Mouse (Mus musculus): ENCODE data around the gene Wdr92. TPM values are rescaled to one million over a fixed set of nuclear protein-coding genes. Genes with fewer than 3 reads are reported as not detected.

Gene Wdr92
- polyA plus RNA-seq, 1 experiment from 2014 or later = 18.0 TPM

Other genes starting within 250 kb of the Wdr92 start
- 0.40 and 0.71 TPM in 2 replicates for gene Fbxo48, start 230.7 kb upstream of the Wdr92 start, polyA plus RNA-seq (2015; fragmentation: Nextera tagmentation; extraction: Ambion mirVana)
- 162 and 189 TPM in 2 replicates for gene Cnrip1, start 130.5 kb upstream of the Wdr92 start, polyA plus RNA-seq (2015; fragmentation: Nextera tagmentation; extraction: Ambion mirVana)
- gene Plek, start 129.7 kb upstream of the Wdr92 start, polyA plus RNA-seq (2015; fragmentation: Nextera tagmentation; extraction: Ambion mirVana) = 3.9 and 4.1 TPM in 2 replicates
- gene Ppp3r1, start 22.8 kb upstream of the Wdr92 start, polyA plus RNA-seq (2015; fragmentation: Nextera tagmentation; extraction: Ambion mirVana) = 220 and 236 TPM in 2 replicates
- gene Pno1, start 29.5 kb downstream of the Wdr92 start, polyA plus RNA-seq (2015; fragmentation: Nextera tagmentation; extraction: Ambion mirVana) = 45.2 and 55.1 TPM in 2 replicates
- gene C1d, start 75.5 kb downstream of the Wdr92 start, polyA plus RNA-seq (2015; fragmentation: Nextera tagmentation; extraction: Ambion mirVana) = 142 and 157 TPM in 2 replicates

Measured in hindbrain, embryonic 16.5 days (tissue).